ENCODE assay signal across 9 mouse cellular contexts in the genomic region with DNA sequence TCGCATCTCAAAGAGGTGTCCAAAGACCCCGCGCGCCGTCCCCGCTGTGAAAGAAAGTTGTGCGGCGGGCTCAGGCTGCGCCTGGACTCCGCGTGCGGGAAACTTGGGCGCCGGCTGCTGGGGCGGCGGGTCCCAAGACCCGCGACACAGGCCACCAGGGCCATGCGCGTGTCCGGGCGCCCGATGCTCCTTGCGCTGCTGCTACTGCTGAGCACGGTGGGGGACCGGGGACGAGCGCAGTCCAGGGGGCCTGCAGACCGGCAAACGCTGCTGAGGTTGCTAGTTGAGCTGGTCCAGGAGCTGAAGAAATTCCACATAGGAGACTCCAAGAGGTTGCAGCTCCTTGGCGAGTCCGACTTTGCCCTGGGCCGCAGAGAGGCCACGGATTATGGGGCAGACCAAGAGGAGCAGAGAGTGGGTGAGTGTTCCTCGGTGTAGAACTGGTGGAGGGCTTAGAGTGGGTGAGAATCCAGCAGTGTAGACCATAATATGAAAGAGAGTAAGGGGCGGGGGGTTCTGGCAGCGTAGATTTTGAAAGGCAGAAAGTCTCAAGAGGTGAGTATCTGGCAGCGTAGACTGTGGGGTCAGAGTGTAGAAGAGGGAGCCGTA. TPM values are rescaled to one million over a fixed set of nuclear protein-coding genes. Genes with fewer than 3 reads are reported as not detected.
DNase-seq lines count a peak whose midpoint lies in the region; ATAC-seq and TF ChIP-seq lines count a peak whose summit lies in the region.
"Had no signal": no experiment of that assay in that cellular context is flagged by ENCODE, and none has a peak within 500 bp of the region (broad histone marks: within the 10 kb centered on the region; RNA-seq: fewer than 3 reads in every experiment).

No protein-coding gene starts in this region.

- H3K27ac ChIP-seq in kidney, embryonic 16.5 days (ENCODE audit: low read length) = no peak overlapping the region
- H3K27ac ChIP-seq in embryonic facial prominence, embryonic 12.5 days = no peak overlapping the region
- no peak overlapping the region for H3K27ac ChIP-seq in intestine, postnatal 0 days (ENCODE audit: low read depth, low read length)
- no peak overlapping the region for H3K27ac ChIP-seq in neural tube, embryonic 13.5 days (replicated peaks)

- H3K9me3 ChIP-seq in kidney, embryonic 16.5 days (ENCODE audit: low read length) = no peaks in the 10 kb centered on the region
- no peaks in the 10 kb centered on the region for H3K9me3 ChIP-seq in embryonic facial prominence, embryonic 12.5 days
- H3K9me3 ChIP-seq in intestine, postnatal 0 days (ENCODE audit: control insufficient read depth) = no peaks in the 10 kb centered on the region
- no peaks in the 10 kb centered on the region for H3K9me3 ChIP-seq in neural tube, embryonic 13.5 days

- ATAC-seq in kidney, embryonic 16.5 days (ENCODE audit: low FRiP score, low TSS enrichment) = peak; percentile 79
- peak; percentile 44; the same call in 1 of the 2 replicates for ATAC-seq in embryonic facial prominence, embryonic 12.5 days (ENCODE audit: insufficient number of reproducible peaks, insufficient read depth, low FRiP score, low TSS enrichment)
- ATAC-seq in intestine, postnatal 0 days = no peak
- ATAC-seq in neural tube, embryonic 13.5 days (ENCODE audit: low read depth) = 0 out of 2 replicates have a peak, but pooled peaks have one; percentile 47
- ATAC-seq: Patski had no signal

- DNase-seq in kidney, adult 18-20 months = no peak
- DNase-seq in urinary bladder, postnatal 25 days (ENCODE audit: low spot score) = no peak
- DNase-seq in layer of hippocampus, adult 9-11 months = no peak
- DNase-seq in layer of hippocampus, adult 8-10 months (ENCODE audit: low spot score in 2 of 2) = no peak

- no peak for TF ChIP-seq CTCF in intestine, postnatal 0 days (IDR thresholded peaks at IDR 0.05; ENCODE audit: low read depth)

- WGBS in kidney, embryonic 16.5 days = 8% methylated on average over 39 of the region's 39 CpGs
- 7% methylated on average over 39 of the region's 39 CpGs for WGBS in embryonic facial prominence, embryonic 12.5 days
- 11% methylated on average over 39 of the region's 39 CpGs for WGBS in intestine, postnatal 0 days
- 9% methylated on average over 39 of the region's 39 CpGs for WGBS in neural tube, embryonic 13.5 days

- peaks cover 12% of the 10 kb centered on the region for H3K4me1 ChIP-seq in kidney, embryonic 16.5 days (ENCODE audit: insufficient read depth, low read length)
- H3K4me1 ChIP-seq in embryonic facial prominence, embryonic 12.5 days = peaks cover 5% of the 10 kb centered on the region; the same call in 1 of the 2 replicates
- H3K4me1 ChIP-seq in intestine, postnatal 0 days (replicated peaks; ENCODE audit: control insufficient read depth, insufficient read depth, low read length) = 0 out of 2 replicates have a peak, but pooled peaks cover 4% of the 10 kb centered on the region
- H3K4me1 ChIP-seq in neural tube, embryonic 13.5 days (replicated peaks) = peaks cover 17% of the 10 kb centered on the region

- H3K9ac ChIP-seq in kidney, embryonic 16.5 days (replicated peaks; ENCODE audit: low read length) = peak overlapping the region; percentile 50
- peak overlapping the region; percentile 49 for H3K9ac ChIP-seq in embryonic facial prominence, embryonic 12.5 days
- H3K9ac ChIP-seq in intestine, postnatal 0 days (ENCODE audit: low read depth, low read length) = peak overlapping the region; percentile 37
- H3K9ac ChIP-seq in neural tube, embryonic 13.5 days = peak overlapping the region; percentile 61

- H3K36me3 ChIP-seq in kidney, embryonic 16.5 days (ENCODE audit: insufficient read depth, low read length) = no peaks in the 10 kb centered on the region
- H3K36me3 ChIP-seq in embryonic facial prominence, embryonic 12.5 days = no peaks in the 10 kb centered on the region
- H3K36me3 ChIP-seq in intestine, postnatal 0 days (ENCODE audit: control insufficient read depth, insufficient read depth) = no peaks in the 10 kb centered on the region
- no peaks in the 10 kb centered on the region for H3K36me3 ChIP-seq in neural tube, embryonic 13.5 days

- peaks cover 47% of the 10 kb centered on the region for H3K27me3 ChIP-seq in kidney, embryonic 16.5 days (ENCODE audit: insufficient read depth, low read length)
- peaks cover 40% of the 10 kb centered on the region for H3K27me3 ChIP-seq in embryonic facial prominence, embryonic 12.5 days
- H3K27me3 ChIP-seq in intestine, postnatal 0 days (replicated peaks; ENCODE audit: control insufficient read depth, insufficient read depth, low read length) = peaks cover 38% of the 10 kb centered on the region
- peaks cover 55% of the 10 kb centered on the region for H3K27me3 ChIP-seq in neural tube, embryonic 13.5 days

- peak overlapping the region; percentile 95 for H3K4me2 ChIP-seq in kidney, embryonic 16.5 days (replicated peaks; ENCODE audit: low read depth, low read length)
- H3K4me2 ChIP-seq in embryonic facial prominence, embryonic 12.5 days (replicated peaks) = peak overlapping the region; percentile 94
- peak overlapping the region; percentile 90 for H3K4me2 ChIP-seq in intestine, postnatal 0 days (replicated peaks; ENCODE audit: low read depth)
- peak overlapping the region; percentile 99 for H3K4me2 ChIP-seq in neural tube, embryonic 13.5 days

- peak overlapping the region; percentile 57 for H3K4me3 ChIP-seq in kidney, embryonic 16.5 days (ENCODE audit: low read length)
- H3K4me3 ChIP-seq in embryonic facial prominence, embryonic 12.5 days = peak overlapping the region; percentile 58
- H3K4me3 ChIP-seq in intestine, postnatal 0 days (ENCODE audit: low read depth, low read length) = peak overlapping the region; percentile 49
- peak overlapping the region; percentile 56 for H3K4me3 ChIP-seq in neural tube, embryonic 13.5 days

RNA-seq across cellular contexts. Expression of a gene that starts 0.6 kb away (rescaled TPM):
- polyA plus RNA-seq in kidney, embryonic 16.5 days (2015; fragmentation: Nextera tagmentation; extraction: Ambion mirVana) = 0.31 and 0.36 TPM in 2 replicates
- polyA plus RNA-seq in embryonic facial prominence, embryonic 12.5 days (2016; fragmentation: Nextera tagmentation; extraction: Ambion mirVana) = 9.1 and 15.0 TPM in 2 replicates
- 0.47 and 1.5 TPM in 2 replicates for polyA plus RNA-seq in intestine, postnatal 0 days (2015; fragmentation: Nextera tagmentation; extraction: Ambion mirVana)
- 0.29 TPM in 1 of 2 replicates, not detected in the other for polyA plus RNA-seq in neural tube, embryonic 13.5 days (2015; fragmentation: Nextera tagmentation; extraction: Ambion mirVana)
- total RNA-seq in layer of hippocampus, adult 8-10 months (2022) = 1 to 10 TPM; 2.1 to 6.7 (median 3.1) TPM
- polyA plus RNA-seq: Patski had no signal

RNA-seq across cellular contexts. Expression of a gene that starts 26.7 kb away (rescaled TPM):
- polyA plus RNA-seq in kidney, embryonic 16.5 days (2015; fragmentation: Nextera tagmentation; extraction: Ambion mirVana) = 158 and 174 TPM in 2 replicates
- polyA plus RNA-seq in embryonic facial prominence, embryonic 12.5 days (2016; fragmentation: Nextera tagmentation; extraction: Ambion mirVana) = 153 and 170 TPM in 2 replicates
- 94.1 and 108 TPM in 2 replicates for polyA plus RNA-seq in intestine, postnatal 0 days (2015; fragmentation: Nextera tagmentation; extraction: Ambion mirVana)
- 119 and 129 TPM in 2 replicates for polyA plus RNA-seq in neural tube, embryonic 13.5 days (2015; fragmentation: Nextera tagmentation; extraction: Ambion mirVana)
- 10 to 100 TPM; 51.9 to 62.4 (median 56.0) TPM for total RNA-seq in layer of hippocampus, adult 8-10 months (2022)

RNA-seq across cellular contexts. Expression of a gene that starts 26.7 kb away (rescaled TPM):
- polyA plus RNA-seq in kidney, embryonic 16.5 days (2015; fragmentation: Nextera tagmentation; extraction: Ambion mirVana) = 28.4 and 31.5 TPM in 2 replicates
- polyA plus RNA-seq in embryonic facial prominence, embryonic 12.5 days (2016; fragmentation: Nextera tagmentation; extraction: Ambion mirVana) = 21.8 and 22.7 TPM in 2 replicates
- polyA plus RNA-seq in intestine, postnatal 0 days (2015; fragmentation: Nextera tagmentation; extraction: Ambion mirVana) = 33.3 and 34.2 TPM in 2 replicates
- 39.8 and 45.1 TPM in 2 replicates for polyA plus RNA-seq in neural tube, embryonic 13.5 days (2015; fragmentation: Nextera tagmentation; extraction: Ambion mirVana)
- 10 to 100 TPM; 10.6 to 13.5 (median 12.2) TPM for total RNA-seq in layer of hippocampus, adult 8-10 months (2022)
